8 mouse cellular contexts compared by ENCODE assay signal in the genomic region with DNA sequence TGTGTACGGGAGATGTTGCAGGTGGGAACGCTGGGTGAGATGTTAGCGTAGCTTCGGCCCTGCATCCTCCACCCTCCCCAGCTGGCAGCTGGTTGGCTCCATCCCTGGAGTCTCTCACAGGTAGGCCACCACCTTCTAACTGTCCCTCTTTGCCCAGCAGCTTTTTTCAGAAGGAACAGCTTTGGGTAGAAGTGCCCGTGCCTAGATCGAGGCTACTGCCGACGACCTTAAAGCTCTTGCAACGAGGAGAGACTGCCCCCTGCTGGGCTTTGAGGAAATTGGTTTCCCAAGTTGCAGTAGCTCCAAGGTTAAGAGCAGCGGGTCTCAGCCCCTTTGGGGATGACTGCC. TPM values are rescaled to one million over a fixed set of nuclear protein-coding genes. Genes with fewer than 3 reads are reported as not detected.
A peak's percentile ranks its signal among the peaks of the same experiment; 100 is the strongest.
DNase-seq lines count a peak whose midpoint lies in the region; ATAC-seq and TF ChIP-seq lines count a peak whose summit lies in the region.

No protein-coding gene starts in this region.

- no peak overlapping the region for H3K9ac ChIP-seq in CH12.LX (ENCODE audit: insufficient read depth, low read depth)
- H3K9ac ChIP-seq in forebrain, embryonic 16.5 days (replicated peaks; ENCODE audit: low read depth, low read length): no peak overlapping the region
- no peak overlapping the region for H3K9ac ChIP-seq in lung, embryonic 16.5 days (ENCODE audit: low read length)

- TF ChIP-seq EP300 in CH12.LX (IDR thresholded peaks at IDR 0.05; ENCODE audit: low read length): no peak

- H3K36me3 ChIP-seq in CH12.LX (replicated peaks in 1 of 2; ENCODE audit: control insufficient read depth in 1 of 2, insufficient read depth in 1 of 2, low read length in 1 of 2): peaks cover 80 to 95% of the 10 kb centered on the region in 2 experiments
- no peaks in the 10 kb centered on the region for H3K36me3 ChIP-seq in forebrain, embryonic 16.5 days (ENCODE audit: control insufficient read depth, insufficient read depth)
- no peaks in the 10 kb centered on the region; the same call in 1 of the 2 replicates for H3K36me3 ChIP-seq in lung, embryonic 16.5 days (ENCODE audit: control insufficient read depth, insufficient read depth, low read length)

- H3K4me2 ChIP-seq in CH12.LX (ENCODE audit: insufficient read depth, low read depth, poor library complexity, severe bottlenecking): no peak overlapping the region
- H3K4me2 ChIP-seq in forebrain, embryonic 16.5 days (ENCODE audit: low read length): no peak overlapping the region
- no peak overlapping the region for H3K4me2 ChIP-seq in lung, embryonic 16.5 days (ENCODE audit: low read depth, low read length)

- H3K4me3 ChIP-seq in CH12.LX (replicated peaks in 1 of 3; ENCODE audit: low read depth in 2 of 3, low read length in 2 of 3, poor library complexity in 1 of 3): no peak overlapping the region
- no peak overlapping the region for H3K4me3 ChIP-seq in forebrain, embryonic 16.5 days (replicated peaks; ENCODE audit: low read length)
- no peak overlapping the region for H3K4me3 ChIP-seq in lung, embryonic 16.5 days (ENCODE audit: low read length)

- H3K27ac ChIP-seq in CH12.LX (ENCODE audit: insufficient read depth, low read depth): no peak overlapping the region
- no peak overlapping the region for H3K27ac ChIP-seq in forebrain, embryonic 16.5 days (ENCODE audit: low read length)
- H3K27ac ChIP-seq in lung, embryonic 16.5 days (ENCODE audit: low read length): no peak overlapping the region

- no peaks in the 10 kb centered on the region for H3K79me2 ChIP-seq in CH12.LX (replicated peaks; ENCODE audit: control insufficient read depth, extremely low read depth, insufficient read depth, poor library complexity, severe bottlenecking)

- dilution Hi-C loops in CH12.LX (cut with MboI; ENCODE audit: extremely low pct_ligation_motif_present, extremely low pct_unique_long_range_greater_than_20kb, low sequenced_read_pairs): no loop called here

- H3K27me3 ChIP-seq in CH12.LX (replicated peaks): no peaks in the 10 kb centered on the region
- no peaks in the 10 kb centered on the region for H3K27me3 ChIP-seq in forebrain, embryonic 16.5 days (replicated peaks; ENCODE audit: control insufficient read depth, insufficient read depth, low read length)
- H3K27me3 ChIP-seq in lung, embryonic 16.5 days (ENCODE audit: control insufficient read depth, insufficient read depth, low read depth, low read length): no peaks in the 10 kb centered on the region; the same call in 1 of the 2 replicates

- peak; percentile 75 for TF ChIP-seq RAD21 in CH12.LX (IDR thresholded peaks at IDR 0.05; ENCODE audit: low read depth, low read length)

- TF ChIP-seq POLR2A in CH12.LX (IDR thresholded peaks at IDR 0.05; ENCODE audit: low read depth, low read length): no peak

- 27% methylated on average over 10 of the region's 10 CpGs for WGBS in forebrain, embryonic 16.5 days
- WGBS in lung, embryonic 16.5 days: 31% methylated on average over 10 of the region's 10 CpGs

- in situ Hi-C loops in CH12.LX (cut with MboI; ENCODE audit: low pct_ligation_motif_present, low pct_unique_long_range_greater_than_20kb, low sequenced_read_pairs): no loop called here

- H3K9me3 ChIP-seq in CH12.LX (replicated peaks; ENCODE audit: low read length): no peaks in the 10 kb centered on the region
- H3K9me3 ChIP-seq in forebrain, embryonic 16.5 days (ENCODE audit: control insufficient read depth, low read length): no peaks in the 10 kb centered on the region
- no peaks in the 10 kb centered on the region for H3K9me3 ChIP-seq in lung, embryonic 16.5 days (ENCODE audit: control insufficient read depth, low read length)

- peak; percentile 78 for DNase-seq in 3T3-L1 (ENCODE audit: low read depth, low spot score)
- peak; percentile 76 for DNase-seq in CH12.LX (ENCODE audit: extremely low read depth)
- DNase-seq in kidney, postnatal 10 days: peak; percentile 86
- peak; percentile 58 for DNase-seq in right cerebral cortex, postnatal 25 days

- peaks cover 0 to 14% of the 10 kb centered on the region in 2 experiments; a peak in 2 of 4 replicates for H3K4me1 ChIP-seq in CH12.LX (ENCODE audit: control insufficient read depth in 1 of 2, insufficient read depth in 2 of 2)
- H3K4me1 ChIP-seq in forebrain, embryonic 16.5 days (replicated peaks; ENCODE audit: control insufficient read depth, insufficient read depth, low read length): no peaks in the 10 kb centered on the region
- H3K4me1 ChIP-seq in lung, embryonic 16.5 days (replicated peaks; ENCODE audit: control insufficient read depth, insufficient read depth, low read length): peaks cover 3% of the 10 kb centered on the region; the same call in 1 of the 2 replicates

- ATAC-seq in cerebellum, adult (ENCODE audit: insufficient number of reproducible peaks, low FRiP score, low TSS enrichment): 0 out of 2 replicates have a peak, but pooled peaks have one; percentile 32
- 0 out of 2 replicates have a peak, but pooled peaks have one; percentile 36 for ATAC-seq in forebrain, embryonic 16.5 days
- 0 out of 2 replicates have a peak, but pooled peaks have one; percentile 5 for ATAC-seq in lung, embryonic 16.5 days (ENCODE audit: low read depth)
- no peak for ATAC-seq in inflammation-experienced regulatory T-cells, adult 6 months

- peak; percentile 57 to 83; a peak in 3 of 4 replicates for TF ChIP-seq CTCF in CH12.LX (conservative IDR thresholded peaks at IDR 0.05 in 1 of 2, IDR thresholded peaks at IDR 0.05 in 1 of 2; ENCODE audit: low read depth in 2 of 2, low read length in 2 of 2)

TF ChIP-seq in CH12.LX, 34 proteins besides CTCF, POLR2A, EP300 and RAD21:
- TF ChIP-seq ZC3H11A (IDR thresholded peaks at IDR 0.05; ENCODE audit: low read depth, low read length) (no peak), MEF2A (IDR thresholded peaks at IDR 0.05; ENCODE audit: borderline replicate concordance, low read depth, low read length) (0 out of 2 replicates have a peak, but pooled peaks have one; percentile 16), SMC3 (IDR thresholded peaks at IDR 0.05; ENCODE audit: low read depth, low read length) (peak; percentile 75)

RNA-seq across cellular contexts. Expression of a gene that starts 15.2 kb away (rescaled TPM):
- total RNA-seq in CH12.LX (2012; rRNA removed): 11.2 and 11.5 TPM in 2 replicates
- total RNA-seq in CH12.LX (2014; rRNA removed): 16.3 and 18.4 TPM in 2 replicates
- polyA plus RNA-seq in CH12.LX (2012; ENCODE audit: insufficient read length, low read depth): 29.7 and 32.1 TPM in 2 replicates
- polyA plus RNA-seq in forebrain, embryonic 16.5 days (2015; fragmentation: Nextera tagmentation; extraction: Ambion mirVana): 1.9 and 2.5 TPM in 2 replicates
- polyA plus RNA-seq in lung, embryonic 16.5 days (2015; fragmentation: Nextera tagmentation; extraction: Ambion mirVana): 6.1 and 8.2 TPM in 2 replicates
- 100 to 1,000 TPM; 267 to 383 (median 370) TPM for polyA plus RNA-seq in inflammation-experienced regulatory T-cells, adult 6 months (2017; shearing (Covaris generic))

RNA-seq across cellular contexts. Expression of a gene that starts 19.1 kb away (rescaled TPM):
- total RNA-seq in CH12.LX (2012; rRNA removed) (31.6 and 43.8 TPM in 2 replicates), CH12.LX (2014; rRNA removed) (11.6 and 14.0 TPM in 2 replicates)
- polyA plus RNA-seq in CH12.LX (2012; ENCODE audit: insufficient read length, low read depth): 29.5 and 33.1 TPM in 2 replicates
- polyA plus RNA-seq in forebrain, embryonic 16.5 days (2015; fragmentation: Nextera tagmentation; extraction: Ambion mirVana): 0.40 and 0.91 TPM in 2 replicates
- 4.7 and 5.1 TPM in 2 replicates for polyA plus RNA-seq in lung, embryonic 16.5 days (2015; fragmentation: Nextera tagmentation; extraction: Ambion mirVana)
- 100 to 1,000 TPM in 2 of 3 experiments, 10 to 100 TPM in 1; 58.5 to 121 (median 105) TPM for polyA plus RNA-seq in inflammation-experienced regulatory T-cells, adult 6 months (2017; shearing (Covaris generic))
